Mouse (Mus musculus) neural tube, embryonic 11.5 days (tissue): Measurements from ENCODE around the gene Hnrnpk. TPM values are rescaled to one million over a fixed set of nuclear protein-coding genes. Genes with fewer than 3 reads are reported as not detected.
"Not testable (repeated sequence)": the region's sequence is repeated elsewhere in the genome, so short reads cannot be mapped to it uniquely, and the experiment has no call there.

Source experiments
- ATAC-seq: fragments of 200-750 bp; cut with Nextera tagmentation; 2 replicates; pipeline ENCODE4 v1.8.0; 2017; ENCODE audit warnings: moderate number of reproducible peaks, mild to moderate bottlenecking, moderate TSS enrichment, moderate library complexity; ENCODE audit not compliant: insufficient read depth, low FRiP score, low TSS enrichment
- DNase-seq: peaks from one replicate; pipeline ENCODE4 v3.0.0-alpha.2; 2015; ENCODE audit warnings: low spot score
- H3K27ac ChIP-seq: fragments of 300-500 bp; sonication (generic); 2 replicates; pipeline ENCODE4 v1.5.1; 2014; ENCODE audit warnings: low read depth, mild to moderate bottlenecking, low read length
- H3K27me3 ChIP-seq: fragments of 300-500 bp; sonication (generic); 2 replicates; pipeline ENCODE4 v1.6.1; 2014; ENCODE audit warnings: mild to moderate bottlenecking, low read length, mixed read lengths; ENCODE audit not compliant: control insufficient read depth, insufficient read depth
- H3K36me3 ChIP-seq: fragments of 300-500 bp; sonication (generic); 2 replicates; pipeline ENCODE4 v1.6.1; 2014; ENCODE audit warnings: mild to moderate bottlenecking, low read length, moderate library complexity, mixed read lengths; ENCODE audit not compliant: control insufficient read depth, insufficient read depth
- H3K4me1 ChIP-seq: fragments of 300-500 bp; sonication (generic); 2 replicates; pipeline ENCODE4 v1.6.1; 2014; ENCODE audit warnings: low read length, mixed read lengths; ENCODE audit not compliant: control insufficient read depth, insufficient read depth
- H3K4me2 ChIP-seq: fragments of 300-500 bp; sonication (generic); 2 replicates; pipeline ENCODE4 v1.6.1; 2014; ENCODE audit warnings: low read depth, mild to moderate bottlenecking, moderate library complexity
- H3K4me3 ChIP-seq: fragments of 300-500 bp; sonication (generic); 2 replicates; pipeline ENCODE4 v1.5.1; 2014; ENCODE audit warnings: low read depth, low read length
- H3K9ac ChIP-seq: fragments of 300-500 bp; sonication (generic); 2 replicates; pipeline ENCODE4 v1.6.1; 2014; ENCODE audit warnings: mild to moderate bottlenecking, low read length
- H3K9me3 ChIP-seq: fragments of 300-500 bp; sonication (generic); 2 replicates; pipeline ENCODE4 v1.6.1; 2016; ENCODE audit warnings: low read length; ENCODE audit not compliant: control insufficient read depth
- WGBS: fragments of 180-500 bp; shearing (Covaris S2); extraction: QIAGEN DNeasy Blood & Tissue Kit; methylation state at CpG from one replicate; pipeline ENCODE4 v1.1.7; 2014; 5-methylcytosine and 5-hydroxymethylcytosine counted together
- polyA plus RNA-seq: library from polyadenylated mRNA; unstranded; fragments of >200 nt; fragmentation: Nextera tagmentation; extraction: Ambion mirVana; gene quantifications from 2 replicates; pipeline ENCODE4 v1.2.1, GENCODE M21; 2014

Hnrnpk gene
- 2,400 and 2,440 TPM in 2 replicates for polyA plus RNA-seq

GRCm38 (mm10) chr13:58403243-58403642, at the start of gene Hnrnpk:
TSS of gene Hnrnpk (minus strand) at chr13:58403343.
- not testable (repeated sequence) for ATAC-seq, H3K9me3 ChIP-seq, H3K4me1 ChIP-seq, H3K27me3 ChIP-seq, H3K36me3 ChIP-seq, DNase-seq
- H3K9ac ChIP-seq, result peak within 1 kb of the TSS; percentile 96
- peak within 1 kb of the TSS; percentile 56 for H3K4me2 ChIP-seq
- H3K4me3 ChIP-seq, result peak within 1 kb of the TSS; percentile 98
- peak within 1 kb of the TSS; percentile 98 for H3K27ac ChIP-seq
- WGBS, result 7% methylated on average over 16 of the region's 17 CpGs

- Histone ChIP-seq H3K4me1 (no peaks in the 10 kb centered on the region; the same call in 1 of the 2 replicates), H3K36me3 (no peaks in the 10 kb centered on the region), H3K9ac (no peak overlapping the region), H3K4me3 (no peak overlapping the region), H3K27ac (no peak overlapping the region), H3K27me3 (peaks cover 8% of the 10 kb centered on the region), H3K9me3 (no peaks in the 10 kb centered on the region), H3K4me2 (no peak overlapping the region)
- DNase-seq (no peak), ATAC-seq (no peak)
- 69% methylated on average over 4 of the region's 4 CpGs for WGBS
Measured at GRCm38 (mm10) chr13:58452246-58452645, 49.1 kb upstream of the Hnrnpk start.

- Histone ChIP-seq H3K27ac (no peak overlapping the region), H3K36me3 (no peaks in the 10 kb centered on the region), H3K9ac (no peak overlapping the region), H3K9me3 (no peaks in the 10 kb centered on the region), H3K4me2 (no peak overlapping the region), H3K4me3 (no peak overlapping the region), H3K27me3 (peaks cover 8% of the 10 kb centered on the region), H3K4me1 (no peaks in the 10 kb centered on the region; the same call in 1 of the 2 replicates)
- WGBS, result 72% methylated on average over 22 of the region's 22 CpGs
- ATAC-seq (no peak), DNase-seq (no peak)
Measured at GRCm38 (mm10) chr13:58450459-58451182, 47.5 kb upstream of the Hnrnpk start.

GRCm38 (mm10) chr13:58446541-58446940, 43.4 kb upstream of the Hnrnpk start:
- Histone ChIP-seq H3K27me3 (no peaks in the 10 kb centered on the region), H3K27ac (no peak overlapping the region), H3K9ac (no peak overlapping the region), H3K9me3 (no peaks in the 10 kb centered on the region), H3K4me2 (no peak overlapping the region), H3K4me1 (no peaks in the 10 kb centered on the region), H3K4me3 (no peak overlapping the region), H3K36me3 (no peaks in the 10 kb centered on the region)
- DNase-seq (no peak), ATAC-seq (no peak)
- WGBS, result 76% methylated on average over 2 of the region's 2 CpGs

GRCm38 (mm10) chr13:58443787-58444186, 40.6 kb upstream of the Hnrnpk start:
- Histone ChIP-seq H3K9ac (no peak overlapping the region), H3K4me3 (no peak overlapping the region), H3K27ac (no peak overlapping the region), H3K27me3 (no peaks in the 10 kb centered on the region), H3K4me1 (no peaks in the 10 kb centered on the region; the same call in 1 of the 2 replicates), H3K4me2 (no peak overlapping the region), H3K9me3 (no peaks in the 10 kb centered on the region), H3K36me3 (no peaks in the 10 kb centered on the region)
- no peak for ATAC-seq
- DNase-seq, result no peak
- 57% methylated on average over 7 of the region's 7 CpGs for WGBS

GRCm38 (mm10) chr13:58443326-58443725, 40.2 kb upstream of the Hnrnpk start:
- no peaks in the 10 kb centered on the region for H3K27me3 ChIP-seq
- 69% methylated on average over 4 of the region's 4 CpGs for WGBS
- no peaks in the 10 kb centered on the region for H3K36me3 ChIP-seq
- no peak overlapping the region for H3K27ac ChIP-seq
- no peaks in the 10 kb centered on the region for H3K9me3 ChIP-seq
- DNase-seq (no peak), ATAC-seq (no peak)
- H3K4me2 ChIP-seq, result no peak overlapping the region
- H3K4me1 ChIP-seq, result no peaks in the 10 kb centered on the region; the same call in 1 of the 2 replicates
- no peak overlapping the region for H3K4me3 ChIP-seq
- H3K9ac ChIP-seq, result no peak overlapping the region

GRCm38 (mm10) chr13:58439716-58440115, 36.6 kb upstream of the Hnrnpk start:
- Histone ChIP-seq H3K9me3 (no peaks in the 10 kb centered on the region), H3K4me3 (no peak overlapping the region), H3K4me1 (no peaks in the 10 kb centered on the region; the same call in 1 of the 2 replicates), H3K4me2 (no peak overlapping the region), H3K9ac (no peak overlapping the region), H3K27ac (no peak overlapping the region), H3K27me3 (no peaks in the 10 kb centered on the region), H3K36me3 (no peaks in the 10 kb centered on the region)
- ATAC-seq, result no peak
- 49% methylated on average over 2 of the region's 2 CpGs for WGBS
- no peak for DNase-seq

- H3K9ac ChIP-seq, result no peak overlapping the region
- WGBS, result 68% methylated on average over 10 of the region's 10 CpGs
- DNase-seq, result no peak
- no peak overlapping the region for H3K4me3 ChIP-seq
- H3K27me3 ChIP-seq, result no peaks in the 10 kb centered on the region
- no peak overlapping the region for H3K27ac ChIP-seq
- ATAC-seq, result no peak
- H3K4me1 ChIP-seq, result no peaks in the 10 kb centered on the region
- H3K4me2 ChIP-seq, result no peak overlapping the region
- H3K36me3 ChIP-seq, result no peaks in the 10 kb centered on the region
- H3K9me3 ChIP-seq, result no peaks in the 10 kb centered on the region
Measured at GRCm38 (mm10) chr13:58423061-58423660, 20.0 kb upstream of the Hnrnpk start.

GRCm38 (mm10) chr13:58422242-58422641, 19.1 kb upstream of the Hnrnpk start:
- WGBS, result 88% methylated on average over 4 of the region's 4 CpGs
- H3K36me3 ChIP-seq, result no peaks in the 10 kb centered on the region
- ATAC-seq, result no peak

More at GRCm38 (mm10) chr13:58422242-58422641, 19.1 kb upstream of the Hnrnpk start:
- DNase-seq, result no peak
- H3K9ac ChIP-seq, result no peak overlapping the region
- no peak overlapping the region for H3K27ac ChIP-seq
- no peak overlapping the region for H3K4me2 ChIP-seq
- H3K4me3 ChIP-seq, result no peak overlapping the region
- H3K27me3 ChIP-seq, result no peaks in the 10 kb centered on the region
- no peaks in the 10 kb centered on the region for H3K4me1 ChIP-seq
- no peaks in the 10 kb centered on the region for H3K9me3 ChIP-seq
